Mouse (Mus musculus) myocyte (in vitro differentiated cells): ENCODE data around the gene Ifitm5. TPM values are rescaled to one million over a fixed set of nuclear protein-coding genes. Genes with fewer than 3 reads are reported as not detected.

Experiments
- H3K27me3 ChIP-seq: one replicate; pipeline ENCODE4 v1.6.1; 2011; ENCODE audit not compliant: control insufficient read depth, insufficient read depth, insufficient read length
- H3K36me3 ChIP-seq: one replicate; pipeline ENCODE4 v1.6.1; 2011; ENCODE audit not compliant: control insufficient read depth, insufficient read depth
- H3K4me2 ChIP-seq: one replicate; pipeline ENCODE4 v1.6.1; 2011; ENCODE audit warnings: low read depth, control low read depth
- H3K4me3 ChIP-seq: one replicate; pipeline ENCODE4 v1.5.1; 2011; ENCODE audit warnings: mild to moderate bottlenecking, control low read depth, moderate library complexity
- H3K79me2 ChIP-seq: one replicate; pipeline ENCODE4 v1.6.1; 2011; ENCODE audit not compliant: control insufficient read depth, insufficient read depth
- H3ac ChIP-seq: one replicate; pipeline ENCODE4 v1.6.1; 2011; ENCODE audit not compliant: control insufficient read depth, insufficient read length
- CEBPB ChIP-seq: IDR thresholded peaks from 2 replicates; pipeline ENCODE4 v1.6.1; 2011; ENCODE audit warnings: mild to moderate bottlenecking, moderate library complexity; ENCODE audit not compliant: poor library complexity, insufficient read depth, severe bottlenecking
- E2F4 ChIP-seq: IDR thresholded peaks from one replicate; pipeline ENCODE4 v1.6.1; 2011; ENCODE audit warnings: mild to moderate bottlenecking, control low read depth, moderate library complexity; ENCODE audit not compliant: insufficient read depth
- MAX ChIP-seq: IDR thresholded peaks from one replicate; pipeline ENCODE4 v1.6.1; 2011; ENCODE audit warnings: low read depth, mild to moderate bottlenecking, control low read depth
- MYOD1 ChIP-seq, 3 experiments: IDR thresholded peaks; one replicate each; pipeline ENCODE4 v1.6.1; 2011; ENCODE audit warnings: control low read depth in 2 of 3, low read depth in 2 of 3, mild to moderate bottlenecking in 2 of 3, moderate library complexity in 1 of 3; ENCODE audit not compliant: insufficient read length in 2 of 3, control insufficient read depth in 1 of 3
- MYOG ChIP-seq, 3 experiments: IDR thresholded peaks; one replicate each; pipeline ENCODE4 v1.6.1; 2011; ENCODE audit warnings: control low read depth in 2 of 3, low read depth in 2 of 3, mild to moderate bottlenecking in 2 of 3; ENCODE audit not compliant: insufficient read length in 2 of 3, control insufficient read depth in 1 of 3, insufficient read depth in 1 of 3
- POLR2A ChIP-seq: IDR thresholded peaks from one replicate; pipeline ENCODE4 v1.6.1; 2011; ENCODE audit warnings: low read depth, mild to moderate bottlenecking, control low read depth, moderate library complexity; ENCODE audit not compliant: insufficient read length
- POLR2AphosphoS2 ChIP-seq: IDR thresholded peaks from one replicate; pipeline ENCODE4 v1.6.1; 2011; ENCODE audit warnings: low read depth, control low read depth; ENCODE audit not compliant: insufficient read length
- REST ChIP-seq: IDR thresholded peaks from one replicate; pipeline ENCODE4 v1.6.1; 2011; ENCODE audit warnings: mild to moderate bottlenecking, control low read depth, moderate library complexity; ENCODE audit not compliant: insufficient read depth, insufficient read length
- SRF ChIP-seq: IDR thresholded peaks from one replicate; pipeline ENCODE4 v1.6.1; 2011; ENCODE audit warnings: low read depth; ENCODE audit not compliant: control insufficient read depth, insufficient read length
- TCF12 ChIP-seq: IDR thresholded peaks from one replicate; pipeline ENCODE4 v1.6.1; 2011; ENCODE audit warnings: mild to moderate bottlenecking, control low read depth; ENCODE audit not compliant: poor library complexity, insufficient read depth, severe bottlenecking
- TCF3 ChIP-seq: IDR thresholded peaks from one replicate; pipeline ENCODE4 v1.6.1; 2011; ENCODE audit warnings: low read depth, control low read depth; ENCODE audit not compliant: insufficient read length
- USF1 ChIP-seq: IDR thresholded peaks from one replicate; pipeline ENCODE4 v1.6.1; 2011; ENCODE audit warnings: low read depth, mild to moderate bottlenecking, control low read depth, moderate library complexity
- polyA plus RNA-seq: library from polyadenylated mRNA; unstranded; fragments of >200 nt; fragmentation: generic; extraction: Trizol; gene quantifications from one replicate; pipeline ENCODE4 v1.2.1, GENCODE M21; 2012; ENCODE audit warnings: missing spikeins

Ifitm5 gene
- polyA plus RNA-seq, 1 experiment, result 0.47 TPM

- Histone ChIP-seq H3K79me2 (peaks cover 35% of the 10 kb centered on the region), H3K4me2 (peak overlapping the region; percentile 76), H3K27me3 (no peaks in the 10 kb centered on the region)
These were observed 4.0 kb upstream of the Ifitm5 start for GRCm38 (mm10) chr7:140953800-140954732.

GRCm38 (mm10) chr7:140953133-140953532, 3.0 kb upstream of the Ifitm5 start:
- peaks cover 7% of the 10 kb centered on the region for H3K36me3 ChIP-seq
- peaks cover 35% of the 10 kb centered on the region for H3K79me2 ChIP-seq
- H3ac ChIP-seq, result no peak overlapping the region
- TF ChIP-seq POLR2AphosphoS2, result no peak
- TF ChIP-seq TCF12, result no peak
- TF ChIP-seq REST, result no peak
- no peak for TF ChIP-seq MYOG (IDR thresholded peaks at IDR 0.05; ENCODE audit: control insufficient read depth in 1 of 3, insufficient read depth in 1 of 3, insufficient read length in 2 of 3, low read depth in 2 of 3)
- TF ChIP-seq E2F4, result no peak
- TF ChIP-seq POLR2A, result no peak
- no peak for TF ChIP-seq MAX
- no peak for TF ChIP-seq MYOD1 (IDR thresholded peaks at IDR 0.05; ENCODE audit: control insufficient read depth in 1 of 3, insufficient read length in 2 of 3, low read depth in 2 of 3)
- TF ChIP-seq CEBPB, result no peak
- TF ChIP-seq TCF3, result no peak
- TF ChIP-seq USF1, result no peak
- peak overlapping the region; percentile 76 for H3K4me2 ChIP-seq
- no peaks in the 10 kb centered on the region for H3K27me3 ChIP-seq
- H3K4me3 ChIP-seq, result no peak overlapping the region

More at GRCm38 (mm10) chr7:140953800-140954732, 4.0 kb upstream of the Ifitm5 start:
- Histone ChIP-seq H3K36me3 (peaks cover 5% of the 10 kb centered on the region), H3K4me3 (peak overlapping the region; percentile 90), H3ac (peak overlapping the region; percentile 16)
- TF ChIP-seq TCF3 (no peak), MAX (no peak), MYOG (IDR thresholded peaks at IDR 0.05; ENCODE audit: control insufficient read depth in 1 of 3, insufficient read depth in 1 of 3, insufficient read length in 2 of 3, low read depth in 2 of 3) (no peak), REST (no peak), USF1 (no peak), TCF12 (no peak), POLR2AphosphoS2 (no peak), POLR2A (no peak), MYOD1 (IDR thresholded peaks at IDR 0.05; ENCODE audit: control insufficient read depth in 1 of 3, insufficient read length in 2 of 3, low read depth in 2 of 3) (no peak), CEBPB (no peak)

GRCm38 (mm10) chr7:140952441-140952840, 2.4 kb upstream of the Ifitm5 start:
- H3K79me2 ChIP-seq, result peaks cover 35% of the 10 kb centered on the region
- H3K4me3 ChIP-seq, result no peak overlapping the region
- H3ac ChIP-seq, result no peak overlapping the region
- no peak for TF ChIP-seq MYOG (IDR thresholded peaks at IDR 0.05; ENCODE audit: control insufficient read depth in 1 of 3, insufficient read depth in 1 of 3, insufficient read length in 2 of 3, low read depth in 2 of 3)
- TF ChIP-seq CEBPB, result no peak
- TF ChIP-seq TCF12, result no peak
- no peak for TF ChIP-seq MAX
- no peak for TF ChIP-seq SRF
- no peak for TF ChIP-seq TCF3
- TF ChIP-seq USF1, result no peak
- TF ChIP-seq POLR2A, result no peak
- H3K27me3 ChIP-seq, result no peaks in the 10 kb centered on the region
- H3K36me3 ChIP-seq, result peaks cover 14% of the 10 kb centered on the region
- no peak overlapping the region for H3K4me2 ChIP-seq

- no peaks in the 10 kb centered on the region for H3K27me3 ChIP-seq
- H3K36me3 ChIP-seq, result peaks cover 20% of the 10 kb centered on the region
- H3K4me2 ChIP-seq, result no peak overlapping the region
- TF ChIP-seq TCF12 (no peak), MYOG (IDR thresholded peaks at IDR 0.05; ENCODE audit: control insufficient read depth in 1 of 3, insufficient read depth in 1 of 3, insufficient read length in 2 of 3, low read depth in 2 of 3) (no peak), POLR2AphosphoS2 (peak; percentile 52), MAX (no peak), CEBPB (no peak), E2F4 (no peak)
- H3ac ChIP-seq, result no peak overlapping the region
- H3K79me2 ChIP-seq, result peaks cover 35% of the 10 kb centered on the region
- no peak overlapping the region for H3K4me3 ChIP-seq
These were observed 1.7 kb upstream of the Ifitm5 start for GRCm38 (mm10) chr7:140951765-140952164.

- Histone ChIP-seq H3K4me2 (no peak overlapping the region), H3ac (no peak overlapping the region), H3K4me3 (no peak overlapping the region), H3K27me3 (no peaks in the 10 kb centered on the region), H3K79me2 (peaks cover 35% of the 10 kb centered on the region), H3K36me3 (peaks cover 20% of the 10 kb centered on the region)
- no peak for TF ChIP-seq POLR2AphosphoS2
- no peak for TF ChIP-seq USF1
- TF ChIP-seq TCF12, result no peak
- no peak for TF ChIP-seq SRF
- no peak for TF ChIP-seq MAX
- no peak for TF ChIP-seq MYOD1 (IDR thresholded peaks at IDR 0.05; ENCODE audit: control insufficient read depth in 1 of 3, insufficient read length in 2 of 3, low read depth in 2 of 3)
- no peak for TF ChIP-seq MYOG (IDR thresholded peaks at IDR 0.05; ENCODE audit: control insufficient read depth in 1 of 3, insufficient read depth in 1 of 3, insufficient read length in 2 of 3, low read depth in 2 of 3)
- TF ChIP-seq REST, result no peak
- TF ChIP-seq CEBPB, result no peak
- no peak for TF ChIP-seq POLR2A
- no peak for TF ChIP-seq TCF3
- no peak for TF ChIP-seq E2F4
These were observed 960 bp upstream of the Ifitm5 start for GRCm38 (mm10) chr7:140951051-140951450.
